Mouse (Mus musculus) brown adipose tissue, adult 24 weeks (tissue): ENCODE measurements around the gene Ndufs1. TPM values are rescaled to one million over a fixed set of nuclear protein-coding genes. Genes with fewer than 3 reads are reported as not detected.
"Not testable (repeated sequence)": the region's sequence is repeated elsewhere in the genome, so short reads cannot be mapped to it uniquely, and the experiment has no call there.

Experiments
- H3K27ac ChIP-seq: fragments of 200-500 bp; replicated peaks from 2 replicates; pipeline ENCODE4 v1.5.1; 2012; ENCODE audit warnings: low read depth, mild to moderate bottlenecking, low read length
- H3K4me1 ChIP-seq: fragments of 200-500 bp; 2 replicates; pipeline ENCODE4 v1.6.1; 2012; ENCODE audit warnings: low read length, mixed read lengths; ENCODE audit not compliant: control insufficient read depth, insufficient read depth, insufficient read length
- H3K4me3 ChIP-seq: fragments of 200-500 bp; 2 replicates; pipeline ENCODE4 v1.5.1; 2012; ENCODE audit warnings: low read depth, mild to moderate bottlenecking, low read length, moderate library complexity; ENCODE audit not compliant: insufficient read depth
- polyA plus RNA-seq: library from polyadenylated mRNA; stranded (reverse); fragments of >200 nt; gene quantifications from 2 replicates; pipeline ENCODE4 v1.2.4, GENCODE M21; 2012; ENCODE audit not compliant: missing spikeins, insufficient read depth, insufficient read length

Ndufs1 gene
- polyA plus RNA-seq, 1 experiment: 962 TPM

- Histone ChIP-seq H3K27ac (no peak overlapping the region), H3K4me1 (no peaks in the 10 kb centered on the region), H3K4me3 (no peak overlapping the region)
Observed at GRCm38 (mm10) chr1:63199387-63199786, 22.8 kb upstream of the Ndufs1 start.

- Histone ChIP-seq H3K4me1 (no peaks in the 10 kb centered on the region), H3K4me3 (no peak overlapping the region), H3K27ac (no peak overlapping the region)
Observed at GRCm38 (mm10) chr1:63195848-63196512, 19.3 kb upstream of the Ndufs1 start.

- no peaks in the 10 kb centered on the region for H3K4me1 ChIP-seq
- H3K27ac ChIP-seq: no peak overlapping the region
- H3K4me3 ChIP-seq: no peak overlapping the region
Observed at GRCm38 (mm10) chr1:63192306-63193065, 15.9 kb upstream of the Ndufs1 start.

GRCm38 (mm10) chr1:63190851-63191250, 14.2 kb upstream of the Ndufs1 start:
- Histone ChIP-seq H3K27ac (no peak overlapping the region), H3K4me1 (no peaks in the 10 kb centered on the region), H3K4me3 (no peak overlapping the region)

- H3K27ac ChIP-seq: no peak overlapping the region
- no peak overlapping the region for H3K4me3 ChIP-seq
- no peaks in the 10 kb centered on the region for H3K4me1 ChIP-seq
Observed at GRCm38 (mm10) chr1:63188536-63188935, 11.9 kb upstream of the Ndufs1 start.

GRCm38 (mm10) chr1:63185430-63185829, 8.8 kb upstream of the Ndufs1 start:
- not testable (repeated sequence) for H3K27ac ChIP-seq

GRCm38 (mm10) chr1:63182636-63183270, 6.1 kb upstream of the Ndufs1 start:
- H3K4me3 ChIP-seq: no peak overlapping the region
- H3K27ac ChIP-seq: no peak overlapping the region
- no peaks in the 10 kb centered on the region for H3K4me1 ChIP-seq

More at GRCm38 (mm10) chr1:63185430-63185829, 8.8 kb upstream of the Ndufs1 start:
- not testable (repeated sequence) for H3K4me1 ChIP-seq, H3K4me3 ChIP-seq

GRCm38 (mm10) chr1:63182212-63182611, 5.6 kb upstream of the Ndufs1 start:
- no peak overlapping the region for H3K4me3 ChIP-seq
- H3K4me1 ChIP-seq: no peaks in the 10 kb centered on the region
- no peak overlapping the region for H3K27ac ChIP-seq

GRCm38 (mm10) chr1:63181480-63181879, 4.8 kb upstream of the Ndufs1 start:
- Histone ChIP-seq H3K4me3 (no peak overlapping the region), H3K4me1 (no peaks in the 10 kb centered on the region), H3K27ac (no peak overlapping the region)

- H3K4me3 ChIP-seq: no peak overlapping the region
- no peaks in the 10 kb centered on the region for H3K4me1 ChIP-seq
- no peak overlapping the region for H3K27ac ChIP-seq
Observed at GRCm38 (mm10) chr1:63181019-63181418, 4.4 kb upstream of the Ndufs1 start.

GRCm38 (mm10) chr1:63180575-63180974, 3.9 kb upstream of the Ndufs1 start:
- not testable (repeated sequence) for H3K27ac ChIP-seq, H3K4me3 ChIP-seq, H3K4me1 ChIP-seq

GRCm38 (mm10) chr1:63180122-63180521, 3.5 kb upstream of the Ndufs1 start:
- Histone ChIP-seq H3K4me3 (no peak overlapping the region), H3K4me1 (peaks cover 2% of the 10 kb centered on the region; the same call in 1 of the 2 replicates), H3K27ac (no peak overlapping the region)

- H3K4me1 ChIP-seq: peaks cover 8% of the 10 kb centered on the region; the same call in 1 of the 2 replicates
- H3K4me3 ChIP-seq: no peak overlapping the region
- H3K27ac ChIP-seq: no peak overlapping the region
Observed at GRCm38 (mm10) chr1:63178308-63178707, 1.7 kb upstream of the Ndufs1 start.

GRCm38 (mm10) chr1:63176259-63176603, 402 bp downstream of the Ndufs1 start:
- Histone ChIP-seq H3K4me1 (peaks cover 8% of the 10 kb centered on the region; the same call in 1 of the 2 replicates), H3K4me3 (peak overlapping the region; percentile 80)

GRCm38 (mm10) chr1:63175853-63176252, 780 bp downstream of the Ndufs1 start:
- H3K27ac ChIP-seq: peak overlapping the region; percentile 95
- H3K4me3 ChIP-seq: peak overlapping the region; percentile 80
- H3K4me1 ChIP-seq: peaks cover 8% of the 10 kb centered on the region; the same call in 1 of the 2 replicates

More at GRCm38 (mm10) chr1:63176259-63176603, 402 bp downstream of the Ndufs1 start:
- H3K27ac ChIP-seq: peak overlapping the region; percentile 95
